Mouse (Mus musculus) ES-Bruce4 (cell line): ENCODE results near the gene Taok3. TPM values are rescaled to one million over a fixed set of nuclear protein-coding genes. Genes with fewer than 3 reads are reported as not detected.

Experiments used
- H3K27ac ChIP-seq: 2 replicates; pipeline ENCODE4 v1.5.1; 2012; ENCODE audit warnings: low read length, inconsistent platforms; ENCODE audit not compliant: insufficient read depth
- H3K27me3 ChIP-seq: 2 replicates; pipeline ENCODE4 v1.6.1; 2012; ENCODE audit warnings: mild to moderate bottlenecking, low read length, inconsistent platforms; ENCODE audit not compliant: control insufficient read depth, poor library complexity, insufficient read depth, severe bottlenecking
- H3K36me3 ChIP-seq: 2 replicates; pipeline ENCODE4 v1.6.1; 2012; ENCODE audit warnings: inconsistent platforms, mild to moderate bottlenecking, low read length, moderate library complexity; ENCODE audit not compliant: control insufficient read depth, poor library complexity, insufficient read depth, severe bottlenecking
- H3K4me1 ChIP-seq: one replicate; pipeline ENCODE4 v1.8.1; 2011; ENCODE audit warnings: low read length; ENCODE audit not compliant: control insufficient read depth, insufficient read depth
- H3K4me3 ChIP-seq: 2 replicates; pipeline ENCODE4 v1.5.1; 2011; ENCODE audit warnings: low read depth, mild to moderate bottlenecking, low read length
- H3K9ac ChIP-seq: 2 replicates; pipeline ENCODE4 v1.6.1; 2012; ENCODE audit warnings: low read depth, mild to moderate bottlenecking, inconsistent platforms; ENCODE audit not compliant: poor library complexity, severe bottlenecking
- H3K9me3 ChIP-seq: replicated peaks from 2 replicates; pipeline ENCODE4 v1.6.1; 2012; ENCODE audit warnings: mild to moderate bottlenecking, low read length, inconsistent platforms; ENCODE audit not compliant: control insufficient read depth, poor library complexity, insufficient read depth, severe bottlenecking
- CTCF ChIP-seq: IDR thresholded peaks from one replicate; pipeline ENCODE4 v1.8.1; 2011; ENCODE audit warnings: low read depth, low read length
- EP300 ChIP-seq: IDR thresholded peaks from 2 replicates; pipeline ENCODE4 v1.6.1; 2011; ENCODE audit warnings: low read depth, low read length; ENCODE audit not compliant: insufficient read depth
- POLR2A ChIP-seq: IDR thresholded peaks from one replicate; pipeline ENCODE4 v1.8.1; 2011; ENCODE audit warnings: low read length; ENCODE audit not compliant: insufficient read depth
- polyA plus RNA-seq: library from polyadenylated mRNA; stranded (reverse); fragments of >200 nt; gene quantifications from 2 replicates; pipeline ENCODE4 v1.2.4, GENCODE M21; 2011; ENCODE audit warnings: low read depth; ENCODE audit not compliant: missing spikeins, insufficient read depth, insufficient read length

The Taok3 gene
- polyA plus RNA-seq, 1 experiment, result 27.3 TPM

DNA sequence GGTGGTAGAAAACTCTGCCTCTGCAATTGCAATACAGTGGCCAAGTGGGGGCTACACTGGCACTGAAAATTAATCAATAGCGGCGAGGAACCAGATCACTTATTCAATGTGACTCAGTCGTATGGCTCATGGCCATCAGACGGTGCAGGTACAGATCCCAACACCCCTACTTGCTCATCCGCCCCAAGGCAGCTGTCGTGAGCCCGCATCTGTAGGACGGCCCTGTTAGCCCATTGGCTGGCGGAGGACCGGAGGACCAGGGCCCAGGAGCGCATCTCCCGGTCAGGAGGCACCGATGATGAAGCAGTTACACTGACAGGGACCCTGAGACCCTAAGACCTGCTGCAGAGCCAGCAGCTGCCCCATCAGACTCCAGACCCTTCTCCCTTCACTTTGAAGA is 11.2 kb upstream of the Taok3 start:
- TF ChIP-seq EP300 (no peak), POLR2A (no peak), CTCF (no peak)
- Histone ChIP-seq H3K9ac (no peak overlapping the region), H3K4me1 (no peaks in the 10 kb centered on the region), H3K9me3 (no peaks in the 10 kb centered on the region), H3K4me3 (no peak overlapping the region), H3K27ac (no peak overlapping the region), H3K36me3 (peaks cover 21% of the 10 kb centered on the region), H3K27me3 (no peaks in the 10 kb centered on the region)

- H3K27me3 ChIP-seq, result no peaks in the 10 kb centered on the region
- TF ChIP-seq CTCF (peak; percentile 60), EP300 (no peak), POLR2A (no peak)
- H3K9ac ChIP-seq, result no peak overlapping the region
- no peak overlapping the region for H3K27ac ChIP-seq
- peaks cover 21% of the 10 kb centered on the region for H3K36me3 ChIP-seq
- H3K4me3 ChIP-seq, result no peak overlapping the region
- no peaks in the 10 kb centered on the region for H3K9me3 ChIP-seq
- H3K4me1 ChIP-seq, result no peaks in the 10 kb centered on the region
Observed at GRCm38 (mm10) chr5:117109522-117109921, 10.4 kb upstream of the Taok3 start.

DNA sequence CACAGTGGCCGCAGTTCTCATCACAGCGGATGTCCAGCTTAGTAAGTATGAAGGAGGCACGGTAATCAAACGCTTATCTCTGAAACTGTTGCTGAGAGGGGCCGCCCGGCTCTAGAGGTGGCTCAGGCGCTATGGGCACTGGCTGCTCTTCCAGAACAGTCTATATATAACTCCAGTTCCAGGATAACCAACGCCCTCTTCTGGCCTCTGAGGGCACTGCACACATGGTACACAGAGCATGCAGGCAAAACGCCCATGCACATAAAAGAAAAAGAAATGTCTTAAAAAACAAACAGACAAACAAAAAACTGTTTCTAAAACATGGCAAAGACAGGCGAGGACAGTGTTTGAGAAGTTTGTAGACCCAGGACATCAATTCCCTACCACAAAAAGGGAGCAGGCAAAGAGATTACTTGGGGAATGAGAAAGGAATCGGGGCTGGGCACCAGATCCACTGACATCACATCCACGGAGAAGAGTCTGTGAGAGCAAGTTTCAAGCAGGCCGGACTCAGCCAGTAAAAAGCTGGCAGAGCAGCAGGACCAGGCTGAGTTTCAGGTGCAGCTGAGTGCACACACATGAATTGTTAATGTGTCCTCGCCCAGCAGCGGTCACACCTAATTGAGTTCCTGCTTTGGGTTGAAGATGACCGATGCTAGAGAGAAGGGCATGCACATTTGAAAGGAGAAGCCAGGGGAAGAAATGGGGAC is 8.7 kb upstream of the Taok3 start:
- peaks cover 10% of the 10 kb centered on the region for H3K36me3 ChIP-seq
- no peaks in the 10 kb centered on the region for H3K27me3 ChIP-seq
- H3K9me3 ChIP-seq, result no peaks in the 10 kb centered on the region
- H3K9ac ChIP-seq, result no peak overlapping the region
- H3K4me1 ChIP-seq, result no peaks in the 10 kb centered on the region
- H3K4me3 ChIP-seq, result no peak overlapping the region
- no peak for TF ChIP-seq EP300
- TF ChIP-seq POLR2A, result no peak
- peak; percentile 44 for TF ChIP-seq CTCF
- no peak overlapping the region for H3K27ac ChIP-seq

- H3K9me3 ChIP-seq, result no peaks in the 10 kb centered on the region
- H3K27ac ChIP-seq, result no peak overlapping the region
- H3K36me3 ChIP-seq, result peaks cover 9% of the 10 kb centered on the region
- H3K27me3 ChIP-seq, result no peaks in the 10 kb centered on the region
- H3K4me1 ChIP-seq, result no peaks in the 10 kb centered on the region
- H3K9ac ChIP-seq, result no peak overlapping the region
- no peak for TF ChIP-seq POLR2A
- no peak for TF ChIP-seq CTCF
- no peak for TF ChIP-seq EP300
- no peak overlapping the region for H3K4me3 ChIP-seq
Observed at GRCm38 (mm10) chr5:117111774-117112112, 8.2 kb upstream of the Taok3 start.

- Histone ChIP-seq H3K4me1 (no peaks in the 10 kb centered on the region), H3K27ac (no peak overlapping the region), H3K27me3 (no peaks in the 10 kb centered on the region), H3K36me3 (peaks cover 6% of the 10 kb centered on the region), H3K4me3 (no peak overlapping the region), H3K9ac (no peak overlapping the region), H3K9me3 (no peaks in the 10 kb centered on the region)
- TF ChIP-seq POLR2A, result no peak
- no peak for TF ChIP-seq CTCF
- TF ChIP-seq EP300, result no peak
Observed at GRCm38 (mm10) chr5:117113330-117113729, 6.6 kb upstream of the Taok3 start.

DNA sequence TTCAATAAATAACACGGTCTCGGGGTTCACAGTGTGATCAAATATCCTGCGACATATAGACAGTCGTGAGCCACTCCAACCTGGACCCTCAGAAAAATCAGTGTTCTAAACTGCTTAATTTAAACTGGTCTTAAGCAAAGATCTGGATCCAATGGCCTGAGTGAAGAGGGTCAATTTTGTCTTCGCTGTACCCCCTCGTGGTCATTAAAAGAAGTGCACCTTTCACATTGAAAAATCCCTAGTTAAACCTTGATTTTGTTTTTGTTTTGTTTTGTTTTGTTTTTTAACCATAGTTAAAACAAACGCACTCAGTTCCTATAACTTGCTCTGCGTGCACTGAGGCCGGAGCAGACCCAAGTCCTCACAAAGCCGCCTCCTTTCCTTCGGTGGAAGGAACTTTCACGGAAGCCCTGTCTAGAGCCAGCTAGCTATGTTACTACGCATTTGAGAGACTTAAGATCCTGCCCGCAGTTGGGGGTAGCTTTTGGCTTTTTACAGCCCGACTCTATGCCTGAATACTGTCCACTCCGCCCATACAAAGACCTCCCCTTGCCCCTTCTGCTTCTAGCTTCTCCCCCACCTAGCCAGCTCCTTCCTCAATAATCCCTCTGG is 5.2 kb upstream of the Taok3 start:
- no peaks in the 10 kb centered on the region for H3K9me3 ChIP-seq
- H3K27me3 ChIP-seq, result no peaks in the 10 kb centered on the region
- H3K4me3 ChIP-seq, result peak overlapping the region; percentile 95
- peak overlapping the region; percentile 23; the same call in 1 of the 2 replicates for H3K27ac ChIP-seq
- TF ChIP-seq CTCF, result no peak
- no peak for TF ChIP-seq EP300
- TF ChIP-seq POLR2A, result no peak
- no peaks in the 10 kb centered on the region for H3K4me1 ChIP-seq
- peaks cover 6% of the 10 kb centered on the region for H3K36me3 ChIP-seq
- peak overlapping the region; percentile 92 for H3K9ac ChIP-seq
